Mouse (Mus musculus) thymus, adult 2 months (tissue): ENCODE data around the gene Gm28043. TPM values are rescaled to one million over a fixed set of nuclear protein-coding genes. Genes with fewer than 3 reads are reported as not detected.

ENCODE experiments used
- DNase-seq: peaks from one replicate; pipeline ENCODE4 v3.0.0; 2021
- H3K27ac ChIP-seq: fragments of 200-500 bp; 2 replicates; pipeline ENCODE4 v1.5.1; 2012; ENCODE audit warnings: low read length, control low read depth; ENCODE audit not compliant: control insufficient read depth, insufficient read depth
- H3K27me3 ChIP-seq: fragments of 200-500 bp; 2 replicates; pipeline ENCODE4 v1.6.1; 2012; ENCODE audit warnings: mild to moderate bottlenecking, low read length, moderate library complexity, mixed read lengths; ENCODE audit not compliant: control insufficient read depth, insufficient read depth
- H3K36me3 ChIP-seq: fragments of 200-500 bp; 2 replicates; pipeline ENCODE4 v1.6.1; 2012; ENCODE audit warnings: mild to moderate bottlenecking, low read length, moderate library complexity; ENCODE audit not compliant: control insufficient read depth, insufficient read depth
- H3K4me1 ChIP-seq: fragments of 200-500 bp; replicated peaks from 2 replicates; pipeline ENCODE4 v1.6.1; 2012; ENCODE audit warnings: low read length; ENCODE audit not compliant: control insufficient read depth, insufficient read depth
- H3K4me3 ChIP-seq: fragments of 200-500 bp; 2 replicates; pipeline ENCODE4 v1.5.1; 2012; ENCODE audit warnings: mild to moderate bottlenecking, low read length, control low read depth, moderate library complexity; ENCODE audit not compliant: control insufficient read depth, insufficient read depth
- CTCF ChIP-seq: fragments of 200-500 bp; IDR thresholded peaks from 2 replicates; pipeline ENCODE4 v1.5.1; 2012; ENCODE audit warnings: mild to moderate bottlenecking, control low read depth, low read length, moderate library complexity, borderline replicate concordance; ENCODE audit not compliant: control insufficient read depth, poor library complexity, insufficient read depth; ENCODE audit errors: extremely low read depth
- POLR2A ChIP-seq: fragments of 200-500 bp; IDR thresholded peaks from 2 replicates; pipeline ENCODE4 v1.6.1; 2012; ENCODE audit warnings: mild to moderate bottlenecking, low read length, control low read depth, moderate library complexity; ENCODE audit not compliant: control insufficient read depth, poor library complexity, insufficient read depth; ENCODE audit errors: extremely low read depth
- WGBS: fragments of 180-500 bp; shearing (Covaris S2); methylation state at CpG from one replicate; pipeline ENCODE4 v1.1.7; 2018; 5-methylcytosine and 5-hydroxymethylcytosine counted together
- polyA plus RNA-seq: library from polyadenylated mRNA; depleted of rRNA; stranded (reverse); fragments of >200 nt; gene quantifications from 2 replicates; pipeline ENCODE4 v1.2.3, GENCODE M21; 2012; rRNA removed

Gene Gm28043
- polyA plus RNA-seq, 1 experiment, result 2.2 TPM

DNA sequence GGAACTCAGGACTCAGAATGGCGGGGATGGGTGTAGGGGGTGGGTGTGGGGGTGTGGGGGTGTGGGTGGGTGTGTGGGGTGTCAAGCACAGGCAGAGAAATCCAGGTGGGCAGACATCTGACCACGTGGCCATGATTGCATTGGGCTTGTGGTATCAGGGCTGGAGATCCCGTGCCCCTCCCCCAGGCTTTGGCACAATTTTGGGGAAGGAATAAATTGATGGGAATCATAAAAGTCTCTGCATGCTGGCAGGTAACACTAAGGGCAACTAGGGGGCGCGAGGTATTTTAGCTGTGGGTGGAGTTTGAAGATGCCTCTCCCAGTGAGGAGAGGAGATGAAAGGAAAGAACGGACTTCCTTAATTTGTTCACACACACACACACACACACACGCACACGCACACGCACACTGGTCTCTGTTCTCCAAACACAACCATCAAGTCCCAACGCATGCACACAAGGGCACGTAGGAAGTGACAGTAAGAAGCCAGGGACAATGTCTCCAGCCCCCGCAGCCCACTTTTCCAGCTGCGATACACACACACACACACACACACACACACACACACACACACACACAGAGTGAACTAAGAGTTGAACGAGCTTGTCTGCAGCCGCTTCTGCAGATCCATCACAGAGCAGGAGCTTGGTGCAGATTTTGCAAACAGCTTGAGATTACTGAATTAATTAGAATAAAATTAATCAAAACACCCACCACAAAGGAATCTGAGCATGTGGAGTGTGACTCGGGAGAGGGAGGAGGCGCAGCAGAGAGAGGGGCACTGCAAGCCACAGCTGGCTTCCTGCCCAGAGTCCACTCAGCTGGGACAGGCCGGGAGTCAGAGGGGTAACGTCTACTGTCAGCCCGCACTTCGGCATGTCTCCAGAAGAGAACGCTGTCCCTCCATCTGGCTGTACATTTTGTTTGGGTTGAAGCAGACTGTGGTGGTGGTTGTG, 123.5 kb downstream of the Gm28043 start:
- no peaks in the 10 kb centered on the region for H3K36me3 ChIP-seq
- TF ChIP-seq CTCF (no peak), POLR2A (no peak)
- H3K27me3 ChIP-seq, result no peaks in the 10 kb centered on the region
- no peak for DNase-seq
- WGBS, result 11% methylated on average over 22 of the region's 22 CpGs
- no peak overlapping the region for H3K4me3 ChIP-seq
- no peak overlapping the region for H3K27ac ChIP-seq
- H3K4me1 ChIP-seq, result no peaks in the 10 kb centered on the region; the same call in 1 of the 2 replicates

DNA sequence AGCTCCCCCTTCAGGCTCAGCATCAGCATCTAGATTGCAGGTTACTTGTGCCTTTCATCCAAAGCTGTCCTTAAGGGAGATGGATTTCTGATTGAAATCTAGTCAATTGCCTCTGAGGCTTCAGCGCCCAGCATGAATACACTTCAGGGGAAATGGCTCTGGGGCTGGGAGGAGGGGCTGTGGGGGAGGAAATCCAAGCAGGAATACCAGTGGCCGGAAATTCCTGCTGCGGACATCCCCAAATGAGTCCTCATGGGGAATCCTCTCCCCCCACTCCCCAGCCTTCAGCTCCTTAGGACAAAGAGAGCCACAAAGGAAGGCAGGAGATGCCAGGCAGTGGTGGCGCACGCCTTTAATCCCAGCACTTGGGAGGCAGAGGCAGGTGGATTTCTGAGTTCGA, 132.8 kb downstream of the Gm28043 start:
- WGBS, result 96% methylated on average over 6 of the region's 6 CpGs
- TF ChIP-seq CTCF (no peak), POLR2A (no peak)
- DNase-seq, result no peak
- Histone ChIP-seq H3K4me1 (no peaks in the 10 kb centered on the region; the same call in 1 of the 2 replicates), H3K27me3 (no peaks in the 10 kb centered on the region; the same call in 1 of the 2 replicates), H3K36me3 (no peaks in the 10 kb centered on the region), H3K27ac (no peak overlapping the region), H3K4me3 (no peak overlapping the region)

Other genes with a start within 250 kb of the Gm28043 start
- 92.7 and 128 TPM in 2 replicates for gene Pim1, start 124.1 kb upstream of the Gm28043 start, polyA plus RNA-seq
- not detected in 2 replicates for gene Gm17657, start 65.2 kb upstream of the Gm28043 start, polyA plus RNA-seq
- 47.8 and 55.8 TPM in 2 replicates for gene Tbc1d22b, start 65.1 kb upstream of the Gm28043 start, polyA plus RNA-seq
- gene Tmem217, start 62.5 kb upstream of the Gm28043 start, polyA plus RNA-seq, result 0.49 and 0.62 TPM in 2 replicates
- 36.8 and 37.2 TPM in 2 replicates for gene Rnf8, start 86 bp upstream of the Gm28043 start, polyA plus RNA-seq
- gene Cmtr1, start 45.7 kb downstream of the Gm28043 start, polyA plus RNA-seq, result 46.4 and 53.9 TPM in 2 replicates
- gene Ccdc167, start 102.2 kb downstream of the Gm28043 start, polyA plus RNA-seq, result 15.1 and 17.7 TPM in 2 replicates